Mouse (Mus musculus) ES-Bruce4 (cell line): ENCODE data around the gene Synpo2.

Source experiments
- CTCF ChIP-seq: IDR thresholded peaks from one replicate; pipeline ENCODE4 v1.8.1; 2011; ENCODE audit warnings: low read depth, low read length
- EP300 ChIP-seq: IDR thresholded peaks from 2 replicates; pipeline ENCODE4 v1.6.1; 2011; ENCODE audit warnings: low read depth, low read length; ENCODE audit not compliant: insufficient read depth

DNA sequence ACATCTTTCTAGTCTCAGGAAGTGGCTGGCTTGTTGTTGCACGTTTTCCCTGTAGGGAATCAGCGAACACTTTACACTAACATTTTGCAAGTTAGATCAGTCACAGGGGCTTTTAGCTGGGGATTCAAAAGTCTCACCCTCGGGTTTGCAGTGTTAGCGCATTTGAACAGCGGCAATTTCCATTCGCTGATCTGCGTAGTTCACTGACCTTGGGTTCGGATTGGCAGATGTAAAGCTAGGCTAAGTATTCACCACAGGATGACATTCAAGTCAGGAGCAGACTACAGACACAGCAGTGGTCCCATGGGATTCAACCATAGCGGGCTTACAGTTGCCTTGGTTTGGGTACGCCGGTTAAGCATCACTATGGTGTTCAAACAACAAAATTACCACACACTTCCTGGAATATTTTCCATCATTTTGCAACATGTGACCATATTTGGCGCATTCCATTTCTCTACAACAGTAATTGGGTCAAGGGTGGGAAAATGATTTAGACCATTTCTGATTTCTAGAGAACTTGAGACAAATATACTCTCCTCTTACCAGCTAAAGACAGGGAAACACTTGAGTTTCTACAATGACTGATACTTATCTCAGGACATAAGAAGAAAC, 47.2 kb downstream of the Synpo2 start:
- TF ChIP-seq EP300 (no peak), CTCF (no peak)
